Mouse (Mus musculus): ENCODE results near the gene Ctnnd2. TPM values are rescaled to one million over a fixed set of nuclear protein-coding genes. Genes with fewer than 3 reads are reported as not detected.

Gene Ctnnd2
- total RNA-seq, 2 experiments from 2014 or later = 212 to 226 TPM

GRCm38 (mm10) chr15:30726066-30726465, 553.7 kb downstream of the Ctnnd2 start:
- no peak for DNase-seq

- no peak for DNase-seq
These were observed 565.8 kb downstream of the Ctnnd2 start for GRCm38 (mm10) chr15:30738178-30738577.

- DNase-seq = peak; percentile 68 to 69
These were observed 568.3 kb downstream of the Ctnnd2 start for GRCm38 (mm10) chr15:30740728-30741127.

- no peak for DNase-seq
These were observed 585.6 kb downstream of the Ctnnd2 start for GRCm38 (mm10) chr15:30757991-30758390.

GRCm38 (mm10) chr15:30762211-30762610, 589.8 kb downstream of the Ctnnd2 start:
- no peak for DNase-seq

- DNase-seq = no peak
These were observed 590.4 kb downstream of the Ctnnd2 start for GRCm38 (mm10) chr15:30762695-30763285.

- DNase-seq = no peak
These were observed 604.5 kb downstream of the Ctnnd2 start for GRCm38 (mm10) chr15:30776931-30777330.

GRCm38 (mm10) chr15:30777801-30778200, 605.4 kb downstream of the Ctnnd2 start:
- DNase-seq = no peak

GRCm38 (mm10) chr15:30779903-30780302, 607.5 kb downstream of the Ctnnd2 start:
- DNase-seq = no peak

GRCm38 (mm10) chr15:30780977-30781376, 608.6 kb downstream of the Ctnnd2 start:
- DNase-seq = no peak

- no peak for DNase-seq
These were observed 613.4 kb downstream of the Ctnnd2 start for GRCm38 (mm10) chr15:30785706-30786320.

- no peak for DNase-seq
These were observed 620.9 kb downstream of the Ctnnd2 start for GRCm38 (mm10) chr15:30793260-30793659.

GRCm38 (mm10) chr15:30795723-30796122, 623.3 kb downstream of the Ctnnd2 start:
- no peak for DNase-seq

- peak; percentile 36 to 45 for DNase-seq
These were observed 655.3 kb downstream of the Ctnnd2 start for GRCm38 (mm10) chr15:30827424-30828263.

- DNase-seq = no peak
These were observed 685.1 kb downstream of the Ctnnd2 start for GRCm38 (mm10) chr15:30857277-30858176.

GRCm38 (mm10) chr15:30867429-30867828, 695.0 kb downstream of the Ctnnd2 start:
- no peak for DNase-seq

- DNase-seq = no peak
These were observed 697.5 kb downstream of the Ctnnd2 start for GRCm38 (mm10) chr15:30869673-30870512.

- no peak for DNase-seq
These were observed 703.1 kb downstream of the Ctnnd2 start for GRCm38 (mm10) chr15:30875523-30875922.

GRCm38 (mm10) chr15:30884692-30885334, 712.4 kb downstream of the Ctnnd2 start:
- DNase-seq = no peak

- DNase-seq = no peak
These were observed 713.0 kb downstream of the Ctnnd2 start for GRCm38 (mm10) chr15:30885410-30885809.

- peak; percentile 61 to 70 for DNase-seq
These were observed 715.2 kb downstream of the Ctnnd2 start for GRCm38 (mm10) chr15:30887559-30887958.

All from layer of hippocampus, postnatal 36 days (tissue).